Mouse (Mus musculus): ENCODE results near the gene Ppwd1.
"Not testable (repeated sequence)": the region's sequence is repeated elsewhere in the genome, so short reads cannot be mapped to it uniquely, and the experiment has no call there.

GRCm38 (mm10) chr13:104195891-104196290, 32.8 kb downstream of the Ppwd1 start:
- not testable (repeated sequence) for TF ChIP-seq CTCF, EP300 (IDR thresholded peaks at IDR 0.05; ENCODE audit: low read depth)
